Mouse (Mus musculus) forebrain, embryonic 15.5 days (tissue): ENCODE measurements around the gene Ino80b. TPM values are rescaled to one million over a fixed set of nuclear protein-coding genes. Genes with fewer than 3 reads are reported as not detected.
"Not testable (repeated sequence)": the region's sequence is repeated elsewhere in the genome, so short reads cannot be mapped to it uniquely, and the experiment has no call there.

Source experiments
- ATAC-seq: fragments of 200-750 bp; cut with Nextera tagmentation; replicated peaks from 2 replicates; pipeline ENCODE4 v1.8.0; 2017; ENCODE audit warnings: mild to moderate bottlenecking, moderate TSS enrichment, moderate library complexity
- H3K27ac ChIP-seq: fragments of 300-500 bp; sonication (generic); replicated peaks from 2 replicates; pipeline ENCODE4 v1.5.1; 2015; ENCODE audit warnings: mild to moderate bottlenecking, inconsistent platforms
- H3K27me3 ChIP-seq: fragments of 300-500 bp; sonication (generic); 2 replicates; pipeline ENCODE4 v1.6.1; 2015; ENCODE audit warnings: inconsistent platforms
- H3K36me3 ChIP-seq: fragments of 300-500 bp; sonication (generic); 2 replicates; pipeline ENCODE4 v1.6.1; 2015; ENCODE audit warnings: mild to moderate bottlenecking, inconsistent platforms
- H3K4me1 ChIP-seq: fragments of 300-500 bp; sonication (generic); 2 replicates; pipeline ENCODE4 v1.6.1; 2015; ENCODE audit warnings: inconsistent platforms
- H3K4me2 ChIP-seq: fragments of 300-500 bp; sonication (generic); replicated peaks from 2 replicates; pipeline ENCODE4 v1.6.1; 2015; ENCODE audit warnings: mild to moderate bottlenecking, inconsistent platforms
- H3K4me3 ChIP-seq: fragments of 300-500 bp; sonication (generic); 2 replicates; pipeline ENCODE4 v1.5.1; 2015; ENCODE audit warnings: mild to moderate bottlenecking, inconsistent platforms
- H3K9ac ChIP-seq: fragments of 300-500 bp; sonication (generic); replicated peaks from 2 replicates; pipeline ENCODE4 v1.6.1; 2015; ENCODE audit warnings: mild to moderate bottlenecking, inconsistent platforms
- H3K9me3 ChIP-seq: fragments of 300-500 bp; sonication (generic); 2 replicates; pipeline ENCODE4 v1.6.1; 2016; ENCODE audit warnings: inconsistent platforms
- WGBS: fragments of 180-500 bp; shearing (Covaris S2); methylation state at CpG from one replicate; pipeline ENCODE4 v1.1.7; 2015; ENCODE audit warnings: mixed read lengths; 5-methylcytosine and 5-hydroxymethylcytosine counted together
- polyA plus RNA-seq: library from polyadenylated mRNA; unstranded; fragments of >200 nt; fragmentation: Nextera tagmentation; extraction: Ambion mirVana; gene quantifications from 2 replicates; pipeline ENCODE4 v1.2.1, GENCODE M21; 2015

Ino80b gene
- polyA plus RNA-seq = 15.6 and 16.5 TPM in 2 replicates

DNA sequence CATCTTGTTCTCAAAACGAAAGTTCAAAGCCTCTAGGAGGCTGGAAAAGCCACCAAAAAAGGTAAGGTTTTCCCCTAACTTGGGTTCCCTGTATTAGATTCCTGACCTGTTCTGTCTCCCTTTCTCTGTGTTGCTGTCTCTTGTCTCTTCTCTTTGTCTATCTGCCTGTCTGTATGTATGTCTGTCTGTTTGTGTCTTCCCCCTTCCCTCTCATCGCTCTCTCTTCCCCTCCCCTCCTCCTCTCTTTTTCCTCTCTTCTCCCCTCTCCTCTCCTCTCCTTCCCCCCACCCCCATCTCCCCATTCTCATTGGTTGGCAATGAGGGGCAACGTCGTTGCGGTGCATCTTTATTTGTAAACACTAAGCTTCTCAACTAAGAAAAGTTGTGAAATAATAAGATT is at the start of gene Ino80b:
Gene Ino80b, minus strand, starts transcription at position 101 of the 400 bp plus-strand sequence.
- H3K36me3 ChIP-seq = no peaks in the 10 kb centered on the region
- H3K4me1 ChIP-seq = peaks cover 37% of the 10 kb centered on the region
- H3K27ac ChIP-seq = peak within 1 kb of the TSS; percentile 71
- WGBS = 13% methylated on average over 5 of the region's 5 CpGs
- ATAC-seq = no peak
- peak within 1 kb of the TSS; percentile 92 for H3K4me2 ChIP-seq
- peak within 1 kb of the TSS; percentile 91 for H3K4me3 ChIP-seq
- H3K9ac ChIP-seq = peak within 1 kb of the TSS; percentile 70
- no peaks in the 10 kb centered on the region for H3K9me3 ChIP-seq
- no peaks in the 10 kb centered on the region for H3K27me3 ChIP-seq

DNA sequence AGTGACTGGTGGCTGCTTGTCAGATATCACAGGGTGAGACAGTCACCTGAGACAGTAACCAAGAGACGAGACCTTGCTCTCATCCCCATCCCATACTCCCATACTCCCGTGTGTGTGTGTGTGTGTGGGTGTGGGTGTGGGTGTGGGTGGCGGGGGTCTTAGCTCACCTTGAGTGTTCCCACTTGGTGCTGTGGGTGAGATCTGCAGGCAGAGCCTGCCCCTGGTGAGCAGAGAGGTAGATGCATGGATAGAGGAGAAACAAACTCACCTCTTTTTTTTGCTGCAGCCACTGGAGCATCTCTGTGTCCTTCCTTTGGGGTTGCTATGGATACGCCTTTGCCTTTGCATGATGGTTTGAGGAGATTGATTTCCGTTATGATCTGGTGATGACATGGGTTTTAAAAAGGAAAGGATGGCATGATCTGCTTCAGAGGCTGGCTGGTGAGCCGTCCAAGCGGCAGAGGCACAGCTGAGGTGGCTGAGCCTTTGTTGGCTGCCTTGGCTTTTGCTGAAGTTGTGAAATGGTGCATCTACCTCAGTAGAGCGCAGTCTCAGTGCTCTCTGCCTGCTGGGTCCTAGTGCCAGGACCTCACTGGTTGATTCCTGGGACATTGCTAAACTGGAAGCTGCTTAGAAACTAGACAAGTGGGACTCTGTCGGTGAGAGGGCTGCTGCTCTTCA is 47.1 kb upstream of the Ino80b start:
- WGBS = 55% methylated on average over 9 of the region's 9 CpGs
- Histone ChIP-seq H3K4me3 (peak overlapping the region; percentile 33), H3K27me3 (no peaks in the 10 kb centered on the region), H3K9me3 (no peaks in the 10 kb centered on the region), H3K4me2 (peak overlapping the region; percentile 30), H3K4me1 (peaks cover 30% of the 10 kb centered on the region), H3K9ac (peak overlapping the region; percentile 32; the same call in 1 of the 2 replicates), H3K36me3 (0 out of 2 replicates have a peak, but pooled peaks cover 1% of the 10 kb centered on the region), H3K27ac (peak overlapping the region; percentile 75)
- ATAC-seq = peak; percentile 72

GRCm38 (mm10) chr6:83171063-83171462 is 45.8 kb upstream of the Ino80b start:
- Histone ChIP-seq H3K27ac (no peak overlapping the region), H3K27me3 (no peaks in the 10 kb centered on the region), H3K4me3 (peak overlapping the region; percentile 33; the same call in 1 of the 2 replicates), H3K4me1 (peaks cover 43% of the 10 kb centered on the region), H3K4me2 (peak overlapping the region; percentile 30), H3K9ac (no peak overlapping the region; the same call in 1 of the 2 replicates), H3K9me3 (no peaks in the 10 kb centered on the region), H3K36me3 (no peaks in the 10 kb centered on the region)
- WGBS = 87% methylated on average over 5 of the region's 5 CpGs
- ATAC-seq = no peak

DNA sequence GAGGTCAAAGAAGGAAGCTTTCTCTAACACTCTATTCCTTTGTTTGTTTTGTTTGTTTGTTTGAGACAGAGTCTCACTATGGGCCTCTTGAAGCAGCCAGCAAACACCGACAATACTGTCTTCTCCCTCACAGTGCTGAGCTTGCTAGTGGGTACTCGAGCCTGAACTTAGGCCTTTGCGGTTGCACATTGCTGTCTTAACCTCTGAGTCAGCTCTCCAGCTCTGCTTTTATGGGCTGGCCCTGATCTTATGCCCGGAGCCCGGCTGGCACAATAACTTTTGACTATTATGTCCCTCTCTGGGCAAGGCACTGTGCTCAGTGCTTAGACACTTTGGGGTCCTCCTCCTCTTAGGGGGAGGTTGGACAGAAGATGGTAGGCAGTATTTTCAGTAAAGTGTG is 44.6 kb upstream of the Ino80b start:
- ATAC-seq = no peak
- H3K4me2 ChIP-seq = no peak overlapping the region
- 87% methylated on average over 5 of the region's 5 CpGs for WGBS
- peaks cover 48% of the 10 kb centered on the region for H3K4me1 ChIP-seq
- H3K36me3 ChIP-seq = no peaks in the 10 kb centered on the region
- H3K27ac ChIP-seq = no peak overlapping the region
- no peaks in the 10 kb centered on the region for H3K27me3 ChIP-seq
- no peak overlapping the region for H3K4me3 ChIP-seq
- no peak overlapping the region for H3K9ac ChIP-seq
- H3K9me3 ChIP-seq = no peaks in the 10 kb centered on the region

DNA sequence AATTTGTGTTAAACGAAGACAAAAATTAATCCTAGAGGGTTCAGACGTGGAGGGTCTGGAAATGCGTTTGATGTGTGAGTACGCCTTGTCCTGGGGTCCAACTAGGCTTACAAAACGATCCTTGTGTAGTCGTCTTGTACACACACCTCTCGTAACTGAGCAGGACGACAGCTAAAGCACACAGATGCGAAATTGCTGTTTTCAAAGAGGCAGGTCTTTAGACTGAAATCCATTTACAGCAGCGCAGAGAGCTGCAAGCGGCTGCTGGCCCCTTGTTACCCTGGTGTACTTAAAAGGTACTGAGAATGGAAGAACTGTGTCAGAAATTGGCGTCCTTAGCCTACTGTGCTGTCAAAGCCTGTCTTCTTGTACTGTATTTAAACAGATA is 41.0 kb upstream of the Ino80b start:
- Histone ChIP-seq H3K27me3 (peaks cover 22% of the 10 kb centered on the region), H3K9ac (peak overlapping the region; percentile 92), H3K27ac (peak overlapping the region; percentile 92), H3K4me1 (peaks cover 46% of the 10 kb centered on the region), H3K9me3 (no peaks in the 10 kb centered on the region), H3K4me2 (peak overlapping the region; percentile 56), H3K36me3 (no peaks in the 10 kb centered on the region), H3K4me3 (peak overlapping the region; percentile 94)
- under 1% methylated on average over 12 of the region's 12 CpGs for WGBS
- ATAC-seq = peak; percentile 30

DNA sequence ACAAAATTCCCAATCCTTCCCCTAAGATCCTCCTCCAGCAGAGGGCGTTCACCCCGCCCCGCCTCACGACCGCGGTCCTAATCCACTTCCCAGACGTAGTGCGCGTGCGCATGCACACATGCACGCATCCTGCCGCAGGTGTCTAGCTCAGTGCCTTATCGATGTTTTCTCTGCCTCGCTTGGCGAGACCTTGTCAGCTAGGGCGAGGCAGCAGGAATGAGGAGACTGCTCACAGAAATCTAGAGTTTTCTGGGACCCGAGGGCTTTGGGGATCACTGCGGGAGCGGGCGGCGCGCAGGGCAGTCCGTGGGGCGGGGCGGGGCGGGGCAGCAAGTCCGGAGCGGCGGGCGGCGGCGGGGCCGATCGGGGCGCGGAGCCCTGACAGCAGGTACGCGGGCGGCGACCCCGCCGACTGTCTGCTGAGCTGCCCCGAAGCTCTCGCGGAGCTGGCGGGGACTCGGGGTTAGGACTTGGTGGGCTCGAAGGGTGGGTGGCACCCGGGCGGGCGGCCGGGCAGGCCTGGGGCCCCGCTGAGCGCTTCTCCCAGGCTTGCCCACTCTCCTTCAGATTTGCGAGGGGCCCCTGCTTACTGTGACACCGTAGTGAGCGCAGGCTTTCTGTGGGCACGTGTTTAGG is 40.5 kb upstream of the Ino80b start, which contains the start of gene Dctn1:
Gene Dctn1, plus strand, starts transcription at position 314 of the 636 bp plus-strand sequence.
- peaks cover 41% of the 10 kb centered on the region for H3K4me1 ChIP-seq
- WGBS = under 1% methylated on average over 58 of the region's 58 CpGs

DNA sequence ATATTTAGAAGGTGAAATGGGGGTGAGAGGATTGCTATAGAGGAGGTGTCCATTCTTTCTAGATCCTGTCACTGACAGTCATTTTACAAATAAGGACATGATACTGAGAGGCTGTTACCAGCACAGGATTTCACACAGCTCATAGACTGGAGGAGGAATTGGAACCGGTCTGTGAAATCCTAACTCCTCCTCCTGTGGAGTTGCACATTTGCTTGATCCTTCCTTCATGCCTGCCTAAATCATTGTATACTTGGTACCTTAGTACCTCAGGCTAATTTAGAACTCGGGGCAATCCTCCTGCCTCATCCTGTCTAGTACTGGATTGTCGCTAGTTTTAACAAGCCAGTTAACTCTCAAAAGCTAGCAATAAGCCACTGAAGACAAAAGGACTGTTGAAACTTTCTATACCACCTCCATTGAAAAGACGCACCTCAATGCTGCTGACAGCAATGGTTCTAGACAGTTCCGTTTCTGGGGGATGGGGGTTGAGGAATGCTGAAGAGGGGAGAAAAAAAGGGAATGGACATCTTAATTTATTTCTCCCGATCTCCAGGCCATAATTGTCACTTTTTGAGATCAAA is 39.9 kb upstream of the Ino80b start:
- Histone ChIP-seq H3K9ac (peak overlapping the region; percentile 92), H3K9me3 (no peaks in the 10 kb centered on the region), H3K4me2 (peak overlapping the region; percentile 56), H3K4me3 (peak overlapping the region; percentile 94), H3K4me1 (peaks cover 39% of the 10 kb centered on the region), H3K27me3 (peaks cover 33% of the 10 kb centered on the region), H3K27ac (peak overlapping the region; percentile 92), H3K36me3 (no peaks in the 10 kb centered on the region)
- WGBS = 2% methylated on average over 6 of the region's 6 CpGs
- peak; percentile 28 for ATAC-seq

More for the DNA sequence above, 40.5 kb upstream of the Ino80b start, which contains the start of gene Dctn1:
- peak; percentile 87 for ATAC-seq
- peaks cover 27% of the 10 kb centered on the region for H3K27me3 ChIP-seq
- no peaks in the 10 kb centered on the region for H3K9me3 ChIP-seq
- H3K27ac ChIP-seq = peak within 1 kb of the TSS; percentile 92
- peak within 1 kb of the TSS; percentile 56 for H3K4me2 ChIP-seq
- no peaks in the 10 kb centered on the region for H3K36me3 ChIP-seq
- peak within 1 kb of the TSS; percentile 94 for H3K4me3 ChIP-seq
- H3K9ac ChIP-seq = peak within 1 kb of the TSS; percentile 92

GRCm38 (mm10) chr6:83162701-83163100 is 37.5 kb upstream of the Ino80b start:
- no peak overlapping the region for H3K9ac ChIP-seq
- WGBS = 2% methylated on average over 8 of the region's 8 CpGs
- H3K4me3 ChIP-seq = peak overlapping the region; percentile 21
- ATAC-seq = no peak
- peaks cover 36% of the 10 kb centered on the region for H3K4me1 ChIP-seq
- no peaks in the 10 kb centered on the region for H3K36me3 ChIP-seq
- no peak overlapping the region for H3K27ac ChIP-seq
- peak overlapping the region; percentile 40 for H3K4me2 ChIP-seq
- no peaks in the 10 kb centered on the region for H3K9me3 ChIP-seq
- H3K27me3 ChIP-seq = peaks cover 36% of the 10 kb centered on the region

GRCm38 (mm10) chr6:83161921-83162641 is 36.9 kb upstream of the Ino80b start:
- H3K27ac ChIP-seq = no peak overlapping the region
- WGBS = under 1% methylated on average over 49 of the region's 49 CpGs
- H3K4me1 ChIP-seq = peaks cover 29% of the 10 kb centered on the region
- H3K9ac ChIP-seq = peak overlapping the region; percentile 30; the same call in 1 of the 2 replicates
- H3K4me3 ChIP-seq = peak overlapping the region; percentile 21
- no peak for ATAC-seq
- peaks cover 36% of the 10 kb centered on the region for H3K27me3 ChIP-seq
- no peaks in the 10 kb centered on the region for H3K36me3 ChIP-seq
- H3K4me2 ChIP-seq = peak overlapping the region; percentile 40
- H3K9me3 ChIP-seq = no peaks in the 10 kb centered on the region

GRCm38 (mm10) chr6:83161442-83161841 is 36.2 kb upstream of the Ino80b start:
- Histone ChIP-seq H3K4me1 (peaks cover 26% of the 10 kb centered on the region), H3K27ac (no peak overlapping the region), H3K9ac (0 out of 2 replicates have a peak overlapping the region, but pooled peaks have one; percentile 30), H3K36me3 (no peaks in the 10 kb centered on the region), H3K4me2 (peak overlapping the region; percentile 40), H3K9me3 (no peaks in the 10 kb centered on the region), H3K4me3 (peak overlapping the region; percentile 21), H3K27me3 (peaks cover 36% of the 10 kb centered on the region)
- ATAC-seq = no peak
- WGBS = 10% methylated on average over 19 of the region's 19 CpGs

DNA sequence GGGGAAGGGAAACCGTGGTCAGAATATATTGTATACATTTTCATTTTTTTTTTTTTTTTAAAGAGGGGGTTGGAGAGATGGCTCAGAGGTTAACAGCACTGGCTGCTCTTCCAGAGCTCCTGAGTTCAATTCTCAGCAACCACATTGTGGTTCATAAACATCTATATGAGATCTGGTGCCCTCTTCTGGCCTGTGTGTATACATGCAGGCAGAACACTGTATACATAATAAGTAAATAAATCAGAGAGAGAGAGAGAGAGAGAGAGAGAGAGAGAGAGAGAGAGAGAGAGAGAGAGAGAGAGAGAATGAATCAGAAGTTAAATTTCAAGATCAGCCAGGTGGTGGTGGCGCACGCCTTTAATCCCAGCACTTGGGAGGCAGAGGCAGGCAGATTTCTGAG is 34.2 kb upstream of the Ino80b start:
- peaks cover 31% of the 10 kb centered on the region for H3K4me1 ChIP-seq
- WGBS = 31% methylated on average over 3 of the region's 3 CpGs
- not testable (repeated sequence) for H3K36me3 ChIP-seq, ATAC-seq, H3K27ac ChIP-seq, H3K4me3 ChIP-seq, H3K9me3 ChIP-seq, H3K9ac ChIP-seq, H3K4me2 ChIP-seq
- H3K27me3 ChIP-seq = peaks cover 36% of the 10 kb centered on the region
